Mouse (Mus musculus) kidney, adult 2 months (tissue): ENCODE data around the gene Nfxl1. TPM values are rescaled to one million over a fixed set of nuclear protein-coding genes. Genes with fewer than 3 reads are reported as not detected.

Source experiments
- DNase-seq: peaks from one replicate; pipeline ENCODE4 v3.0.0; 2021
- H3K27ac ChIP-seq: fragments of 200-500 bp; 2 replicates; pipeline ENCODE4 v1.5.1; 2012; ENCODE audit warnings: low read depth, low read length, control low read depth, inconsistent platforms; ENCODE audit not compliant: insufficient read depth
- H3K27me3 ChIP-seq: fragments of 200-500 bp; replicated peaks from 2 replicates; pipeline ENCODE4 v1.6.1; 2012; ENCODE audit warnings: mild to moderate bottlenecking, moderate library complexity, low read length, inconsistent platforms; ENCODE audit not compliant: control insufficient read depth, insufficient read depth
- H3K36me3 ChIP-seq: fragments of 200-500 bp; 2 replicates; pipeline ENCODE4 v1.6.1; 2012; ENCODE audit warnings: mild to moderate bottlenecking, moderate library complexity, low read length, inconsistent platforms; ENCODE audit not compliant: control insufficient read depth, insufficient read depth
- H3K4me1 ChIP-seq: fragments of 200-500 bp; 2 replicates; pipeline ENCODE4 v1.6.1; 2011; ENCODE audit warnings: low read length; ENCODE audit not compliant: control insufficient read depth, insufficient read depth
- H3K4me3 ChIP-seq: fragments of 200-500 bp; 2 replicates; pipeline ENCODE4 v1.5.1; 2011; ENCODE audit warnings: mild to moderate bottlenecking, low read depth, low read length, control low read depth; ENCODE audit not compliant: insufficient read depth
- CTCF ChIP-seq: fragments of 200-500 bp; conservative IDR thresholded peaks from 2 replicates; pipeline ENCODE4 v1.5.1; 2011; ENCODE audit warnings: low read depth, mild to moderate bottlenecking, control low read depth, low read length, moderate library complexity, mixed read lengths; ENCODE audit not compliant: insufficient read depth, insufficient read length
- POLR2A ChIP-seq: fragments of 200-500 bp; IDR thresholded peaks from one replicate; pipeline ENCODE4 v1.6.1; 2011; ENCODE audit warnings: low read depth, low read length, control low read depth
- WGBS: fragments of 180-500 bp; shearing (Covaris S2); methylation state at CpG from one replicate; pipeline ENCODE4 v1.1.7; 2018; 5-methylcytosine and 5-hydroxymethylcytosine counted together
- polyA plus RNA-seq: library from polyadenylated mRNA; depleted of rRNA; stranded (reverse); fragments of >200 nt; gene quantifications from 2 replicates; pipeline ENCODE4 v1.2.3, GENCODE M21; 2012

Nfxl1 gene
- polyA plus RNA-seq, 1 experiment, result 4.6 TPM

DNA sequence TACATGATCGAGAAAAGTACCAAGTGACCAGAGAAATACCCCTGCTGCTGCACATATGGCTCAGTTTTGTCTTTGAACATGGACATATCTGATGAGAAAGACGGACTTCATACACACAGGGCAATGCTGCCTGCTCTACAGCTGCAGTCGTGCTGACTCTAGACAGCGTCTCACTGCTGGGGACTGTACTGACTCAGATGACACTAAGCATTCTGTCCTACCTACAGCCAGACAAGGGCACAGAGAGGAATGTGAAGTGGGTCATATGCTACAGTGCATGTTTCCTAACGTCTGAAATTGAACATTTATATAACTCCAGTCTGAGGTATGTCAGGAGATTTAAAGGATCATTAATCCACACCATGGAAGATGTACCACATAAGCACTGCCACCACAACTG lies 45.7 kb downstream of the Nfxl1 start:
- Histone ChIP-seq H3K36me3 (peaks cover 4% of the 10 kb centered on the region), H3K27me3 (no peaks in the 10 kb centered on the region), H3K4me3 (no peak overlapping the region), H3K27ac (no peak overlapping the region), H3K4me1 (peaks cover 2% of the 10 kb centered on the region; the same call in 1 of the 2 replicates)
- TF ChIP-seq CTCF (no peak), POLR2A (no peak)
- DNase-seq, result no peak
- WGBS, result 76% methylated on average over 5 of the region's 5 CpGs

DNA sequence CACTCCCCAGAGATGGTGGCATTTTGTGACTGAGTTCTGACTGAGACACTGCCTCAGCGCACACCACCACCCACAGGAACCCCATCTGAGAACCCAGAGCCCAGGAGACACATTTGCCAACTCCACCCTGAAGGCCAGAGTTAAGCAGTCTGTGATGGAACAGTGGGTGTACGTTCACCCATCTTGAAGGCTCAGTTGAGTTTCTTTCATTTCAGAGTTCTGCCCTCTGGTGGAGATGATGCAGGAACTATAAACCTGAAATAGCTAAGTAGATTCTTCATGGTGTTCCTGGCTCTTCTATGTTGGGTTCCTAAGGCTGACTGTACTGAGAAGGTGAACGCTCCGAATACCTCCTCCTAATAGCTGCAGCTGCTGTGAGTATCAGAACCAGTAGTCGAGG lies 53.7 kb downstream of the Nfxl1 start:
- Histone ChIP-seq H3K27ac (no peak overlapping the region), H3K4me1 (no peaks in the 10 kb centered on the region), H3K36me3 (no peaks in the 10 kb centered on the region), H3K27me3 (no peaks in the 10 kb centered on the region), H3K4me3 (no peak overlapping the region)
- 69% methylated on average over 5 of the region's 5 CpGs for WGBS
- peak; percentile 10; the same call in 1 of the 2 replicates for TF ChIP-seq CTCF
- TF ChIP-seq POLR2A, result no peak
- peak; percentile 23 for DNase-seq

DNA sequence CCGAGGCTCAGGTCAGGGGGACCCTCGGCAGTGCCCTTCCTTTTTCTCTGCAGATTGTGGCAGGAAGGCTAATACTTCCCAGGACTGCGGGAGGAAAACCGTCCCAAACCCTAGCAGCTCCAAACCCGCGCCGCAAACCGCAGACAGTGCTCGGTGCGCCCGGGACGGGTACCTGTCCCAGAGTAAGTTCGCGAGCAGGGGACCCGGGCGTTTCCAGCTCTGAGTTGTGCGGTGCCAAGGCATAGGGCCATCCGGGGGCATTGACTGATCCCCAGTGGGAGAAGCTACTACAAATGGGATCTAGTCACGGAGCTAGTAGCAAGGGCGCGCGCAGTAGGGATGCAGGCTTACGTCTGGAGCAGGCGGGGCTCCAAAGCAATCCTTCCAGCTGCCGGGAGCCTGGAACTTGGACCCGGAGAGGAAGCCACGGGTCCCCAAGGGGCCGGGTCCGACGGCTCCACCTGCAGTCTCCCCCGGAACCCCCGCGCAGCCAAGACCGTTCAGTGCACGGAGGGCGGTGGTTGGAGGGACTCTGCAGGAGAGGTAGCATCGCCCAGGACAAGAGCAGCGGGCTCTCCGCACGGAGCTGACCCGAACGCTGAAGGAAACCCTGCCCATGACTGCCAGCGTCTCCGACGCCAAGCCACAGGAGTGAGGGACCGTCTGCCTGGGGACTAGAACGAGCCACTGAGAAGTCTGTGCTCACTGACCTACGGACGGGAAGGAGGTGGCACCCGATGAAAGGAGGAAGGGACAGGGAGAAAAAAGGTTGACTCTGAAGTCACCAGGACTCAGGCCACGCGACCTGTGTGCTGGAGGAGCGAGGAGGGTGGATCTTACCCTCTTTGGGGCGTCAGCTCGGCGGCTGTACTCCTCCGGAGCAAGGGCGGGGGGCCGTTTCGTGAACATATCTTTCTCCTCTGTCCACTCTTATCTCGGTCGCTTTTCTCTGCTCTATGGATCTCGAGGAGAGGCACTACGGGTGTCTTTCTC lies 55.7 kb downstream of the Nfxl1 start, which contains the start of gene Corin:
Corin (minus strand) TSS at position 943 of the 993 bp plus-strand sequence.
- no peaks in the 10 kb centered on the region for H3K4me1 ChIP-seq
- peak; percentile 17 for DNase-seq
- H3K27me3 ChIP-seq, result no peaks in the 10 kb centered on the region
- 1% methylated on average over 64 of the region's 64 CpGs for WGBS
- peak within 1 kb of the TSS; percentile 18; the same call in 1 of the 2 replicates for H3K4me3 ChIP-seq
- H3K36me3 ChIP-seq, result no peaks in the 10 kb centered on the region
- no peak for TF ChIP-seq CTCF
- no peak for TF ChIP-seq POLR2A
- no peak within 1 kb of the TSS for H3K27ac ChIP-seq

DNA sequence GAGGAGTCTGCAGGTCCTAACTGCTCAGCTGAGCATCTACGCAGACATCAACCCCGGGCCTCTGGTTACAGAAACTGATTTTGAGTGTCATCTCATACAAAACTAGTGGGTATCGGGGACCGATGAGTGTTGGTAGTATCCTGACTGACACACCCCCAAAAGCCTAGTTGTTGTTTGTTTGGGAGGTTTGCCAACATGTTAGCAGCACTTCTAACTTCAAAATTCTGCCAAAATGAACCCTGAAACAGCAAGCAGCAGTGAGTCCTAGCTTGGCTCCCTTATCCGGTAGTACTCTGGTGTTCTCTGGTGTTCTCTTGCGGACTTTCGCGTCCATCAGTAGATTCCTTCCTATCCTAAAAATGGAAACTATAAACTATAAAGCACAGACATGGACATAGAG lies 56.7 kb downstream of the Nfxl1 start:
- Histone ChIP-seq H3K4me3 (no peak overlapping the region), H3K36me3 (no peaks in the 10 kb centered on the region), H3K4me1 (no peaks in the 10 kb centered on the region; the same call in 1 of the 2 replicates), H3K27me3 (no peaks in the 10 kb centered on the region), H3K27ac (no peak overlapping the region)
- 69% methylated on average over 8 of the region's 8 CpGs for WGBS
- no peak for TF ChIP-seq CTCF
- no peak for TF ChIP-seq POLR2A
- DNase-seq, result no peak

DNA sequence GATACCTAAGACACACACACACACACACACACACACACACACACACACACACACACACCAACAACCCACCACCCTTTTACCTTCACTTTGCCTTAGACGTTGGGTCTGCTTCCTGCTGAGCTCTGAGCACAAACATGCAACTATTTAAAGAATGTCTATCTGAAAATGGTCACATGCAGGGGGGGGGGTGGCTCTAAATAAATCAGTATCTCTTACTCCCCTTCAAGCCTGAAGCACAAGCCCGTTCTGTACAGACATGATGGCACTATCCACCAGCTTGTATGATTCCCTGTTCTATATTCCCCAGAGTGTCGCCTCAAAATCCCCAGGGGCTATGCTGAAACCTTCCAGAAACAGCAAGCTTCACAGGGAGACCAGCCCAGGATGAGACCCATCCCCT lies 57.7 kb downstream of the Nfxl1 start:
- no peak for DNase-seq
- Histone ChIP-seq H3K27me3 (no peaks in the 10 kb centered on the region), H3K4me1 (no peaks in the 10 kb centered on the region; the same call in 1 of the 2 replicates), H3K36me3 (no peaks in the 10 kb centered on the region), H3K4me3 (no peak overlapping the region), H3K27ac (no peak overlapping the region)
- 41% methylated on average over 3 of the region's 3 CpGs for WGBS
- no peak for TF ChIP-seq POLR2A
- no peak for TF ChIP-seq CTCF

DNA sequence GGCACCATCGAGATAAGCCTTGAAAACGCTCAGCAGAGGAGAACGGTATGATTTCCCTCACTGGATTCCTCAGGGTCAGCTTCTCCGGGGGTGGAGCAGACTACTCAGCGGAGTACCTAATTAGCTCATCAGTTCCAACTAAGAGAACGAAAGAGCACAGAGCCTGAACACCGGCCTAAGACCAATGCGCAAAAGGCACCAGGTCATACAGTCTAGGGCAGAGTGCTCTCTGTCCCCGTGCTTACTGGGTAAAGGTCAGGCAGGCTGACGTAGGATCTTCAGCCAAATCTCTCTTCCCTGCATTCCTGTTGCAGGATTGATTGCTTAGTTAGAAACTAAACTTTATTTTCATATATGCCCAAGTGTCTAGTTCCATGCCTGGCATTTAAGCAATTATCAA lies 61.2 kb downstream of the Nfxl1 start:
- peak; percentile 74 for DNase-seq
- H3K36me3 ChIP-seq, result no peaks in the 10 kb centered on the region
- TF ChIP-seq POLR2A (no peak), CTCF (no peak)
- no peaks in the 10 kb centered on the region; the same call in 1 of the 2 replicates for H3K4me1 ChIP-seq
- H3K27me3 ChIP-seq, result no peaks in the 10 kb centered on the region
- H3K4me3 ChIP-seq, result no peak overlapping the region
- 45% methylated on average over 10 of the region's 10 CpGs for WGBS
- H3K27ac ChIP-seq, result no peak overlapping the region

DNA sequence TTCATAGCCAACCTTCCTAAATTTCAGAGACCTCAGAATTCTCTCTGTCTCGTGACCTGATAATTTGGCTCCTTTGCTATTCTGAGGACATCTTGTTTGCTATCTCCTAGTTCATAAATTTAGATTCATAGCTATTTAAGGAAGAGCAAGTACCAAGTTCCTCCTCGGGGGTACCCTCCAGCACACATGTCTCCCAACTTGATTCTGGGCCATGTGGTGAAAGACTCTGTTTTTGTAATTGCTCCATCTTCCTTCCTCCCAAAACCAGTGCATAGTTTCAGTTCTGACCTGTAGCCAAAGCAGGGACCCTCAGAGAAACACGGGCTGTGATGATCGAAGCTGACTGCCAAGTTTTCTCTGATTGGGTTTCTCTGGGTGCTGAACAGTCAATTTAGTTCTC lies 62.7 kb downstream of the Nfxl1 start:
- TF ChIP-seq CTCF, result no peak
- TF ChIP-seq POLR2A, result no peak

More for the DNA sequence above, 62.7 kb downstream of the Nfxl1 start:
- Histone ChIP-seq H3K4me1 (no peaks in the 10 kb centered on the region; the same call in 1 of the 2 replicates), H3K27ac (no peak overlapping the region), H3K36me3 (no peaks in the 10 kb centered on the region), H3K4me3 (no peak overlapping the region), H3K27me3 (no peaks in the 10 kb centered on the region)
- WGBS, result 77% methylated on average over 4 of the region's 4 CpGs
- no peak for DNase-seq
